Mouse (Mus musculus): Measurements from ENCODE around the gene Aldh4a1.

GRCm38 (mm10) chr4:139650086-139650743 is 27.5 kb downstream of the Aldh4a1 start:
- TF ChIP-seq POLR2A (IDR thresholded peaks at IDR 0.05; ENCODE audit: low read depth, low read length) (no peak), CTCF (conservative IDR thresholded peaks at IDR 0.05; ENCODE audit: insufficient read depth, insufficient read length, low read depth, low read length) (no peak)

All from kidney, adult 2 months (tissue).